Mouse (Mus musculus): Measurements from ENCODE around the gene Ly6g6f. TPM values are rescaled to one million over a fixed set of nuclear protein-coding genes. Genes with fewer than 3 reads are reported as not detected.

Ly6g6f gene
- polyA plus RNA-seq, 1 experiment: 0.05 TPM

- TF ChIP-seq GATA1 (IDR thresholded peaks at IDR 0.05; ENCODE audit: low read length): no peak
Observed at GRCm38 (mm10) chr17:35092403-35093198, 7.2 kb upstream of the Ly6g6f start.

GRCm38 (mm10) chr17:35090166-35090932, 4.9 kb upstream of the Ly6g6f start:
- no peak for TF ChIP-seq GATA1 (IDR thresholded peaks at IDR 0.05; ENCODE audit: low read length)

- no peak for TF ChIP-seq GATA1 (IDR thresholded peaks at IDR 0.05; ENCODE audit: low read length)
Observed at GRCm38 (mm10) chr17:35088825-35089644, 3.6 kb upstream of the Ly6g6f start, which contains the start of gene Abhd16a. Gene Abhd16a, plus strand, starts transcription at chr17:35089263.

DNA sequence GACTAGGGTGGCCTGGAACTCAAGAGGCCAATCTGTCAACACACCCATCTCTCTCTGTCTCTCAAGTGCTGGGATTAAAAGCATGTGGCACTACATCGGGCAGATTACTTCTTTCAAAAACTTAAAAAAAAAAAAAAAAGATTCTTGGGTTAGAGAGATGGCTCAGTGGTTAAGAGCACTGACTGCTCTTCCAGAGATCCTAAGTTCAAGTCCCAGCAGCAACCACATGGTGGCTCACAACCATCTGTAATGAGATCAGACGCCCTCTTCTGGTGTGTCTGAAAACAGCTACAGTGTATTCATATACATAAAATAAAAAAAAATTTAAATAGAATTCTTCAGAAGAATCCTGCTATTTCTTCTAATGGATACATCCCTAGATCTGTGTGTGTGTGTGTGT, 2.7 kb upstream of the Ly6g6f start:
- no peak for TF ChIP-seq GATA1 (IDR thresholded peaks at IDR 0.05; ENCODE audit: low read length)

GRCm38 (mm10) chr17:35083929-35084497, 1.4 kb downstream of the Ly6g6f start:
- no peak for TF ChIP-seq GATA1 (IDR thresholded peaks at IDR 0.05; ENCODE audit: low read length)

- no peak for TF ChIP-seq GATA1 (IDR thresholded peaks at IDR 0.05; ENCODE audit: low read length)
Observed at GRCm38 (mm10) chr17:35082841-35083576, 2.4 kb downstream of the Ly6g6f start.

DNA sequence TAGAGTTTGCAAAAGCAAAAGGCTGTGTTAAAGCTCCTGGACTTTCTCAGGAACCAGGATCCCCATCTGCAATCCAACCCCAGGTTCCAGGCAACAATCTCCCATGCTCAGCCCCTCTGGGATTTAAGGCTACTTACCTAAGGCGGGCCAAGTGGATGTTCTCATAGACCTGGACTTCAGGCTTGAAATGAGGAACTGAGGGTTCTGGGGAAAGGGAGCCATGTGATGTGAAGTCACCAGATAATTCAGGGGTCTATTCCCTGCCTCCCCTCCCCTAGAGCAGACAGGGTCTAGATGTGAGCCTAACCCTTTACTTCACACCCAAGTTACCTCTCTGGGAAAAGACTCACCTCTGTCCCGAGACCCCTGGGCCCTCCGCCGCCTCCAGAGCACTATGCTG, 4.7 kb downstream of the Ly6g6f start:
- TF ChIP-seq GATA1 (IDR thresholded peaks at IDR 0.05; ENCODE audit: low read length): no peak

DNA sequence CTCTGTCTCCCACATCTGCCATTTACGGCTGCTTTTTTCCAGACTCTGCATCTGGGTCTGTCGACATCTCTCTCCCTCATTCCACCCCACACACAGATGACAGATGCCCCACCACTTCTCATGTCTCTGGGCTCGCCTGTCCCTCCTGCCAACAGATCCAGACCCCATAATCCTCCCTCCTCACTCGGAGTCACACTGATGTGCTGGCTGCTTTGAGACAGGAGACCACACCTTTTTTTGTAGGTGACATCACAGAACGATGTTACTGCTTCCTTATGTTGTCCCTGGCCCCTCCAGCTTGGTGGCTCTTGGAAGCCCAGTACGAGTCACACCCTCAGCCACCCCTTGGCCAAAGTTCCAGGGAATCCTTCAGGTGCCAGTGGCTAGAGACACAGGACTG, 5.2 kb downstream of the Ly6g6f start:
- no peak for TF ChIP-seq GATA1 (IDR thresholded peaks at IDR 0.05; ENCODE audit: low read length)

DNA sequence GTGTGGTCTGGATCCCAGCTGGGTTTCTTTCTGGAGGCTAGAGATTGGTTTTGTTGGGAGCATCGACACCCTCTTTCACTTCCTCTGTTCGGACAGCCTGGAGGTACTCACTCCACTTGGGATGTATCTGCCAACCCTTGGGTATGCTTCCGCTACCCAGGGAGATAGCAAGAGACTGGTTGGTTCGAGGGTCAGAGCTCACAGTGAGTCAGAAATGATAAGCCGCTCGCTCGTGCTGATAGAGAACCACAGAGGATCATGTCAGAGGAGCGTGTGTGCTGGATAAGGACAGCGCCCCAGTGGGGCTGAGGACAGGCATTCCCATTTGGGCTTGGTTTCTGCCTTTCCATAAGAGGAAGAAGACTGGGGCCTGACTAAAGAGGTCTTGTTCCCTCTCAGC, 5.6 kb downstream of the Ly6g6f start:
- peak; percentile 99 for TF ChIP-seq GATA1 (IDR thresholded peaks at IDR 0.05; ENCODE audit: low read length)

GRCm38 (mm10) chr17:35077786-35078233, 7.6 kb downstream of the Ly6g6f start, which contains the start of gene Ly6g6d:
Gene Ly6g6d, minus strand, starts transcription at chr17:35078065.
- TF ChIP-seq GATA1 (IDR thresholded peaks at IDR 0.05; ENCODE audit: low read length): no peak

DNA sequence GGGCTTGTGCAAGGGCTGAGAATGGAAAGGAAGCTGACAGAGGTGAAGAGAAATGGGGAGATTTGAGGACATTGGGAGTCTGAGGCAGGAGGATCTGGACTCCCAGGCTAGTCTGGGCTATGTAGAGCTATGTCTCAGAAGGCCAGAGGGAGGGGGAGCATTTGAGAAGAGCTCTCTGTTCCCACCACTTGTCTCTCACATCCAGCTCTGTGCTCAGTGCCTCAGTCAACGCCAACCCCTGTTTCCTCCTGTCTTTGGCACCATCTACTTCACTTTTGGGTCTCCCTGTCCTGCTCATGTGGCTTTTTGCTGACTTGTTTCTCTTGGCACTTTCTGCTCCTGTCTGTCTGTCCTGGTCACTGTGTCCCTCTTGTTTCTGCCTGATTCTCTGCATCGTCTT, 8.1 kb downstream of the Ly6g6f start:
- TF ChIP-seq GATA1 (IDR thresholded peaks at IDR 0.05; ENCODE audit: low read length): no peak

GRCm38 (mm10) chr17:35076507-35077176, 8.8 kb downstream of the Ly6g6f start, which contains the start of gene Ly6g6e:
Gene Ly6g6e, plus strand, starts transcription at chr17:35076902.
- no peak for TF ChIP-seq GATA1 (IDR thresholded peaks at IDR 0.05; ENCODE audit: low read length)

- no peak for TF ChIP-seq GATA1 (IDR thresholded peaks at IDR 0.05; ENCODE audit: low read length)
Observed at GRCm38 (mm10) chr17:35074097-35074496, 11.3 kb downstream of the Ly6g6f start.

- TF ChIP-seq GATA1 (IDR thresholded peaks at IDR 0.05; ENCODE audit: low read length): no peak
Observed at GRCm38 (mm10) chr17:35071454-35071853, 14.0 kb downstream of the Ly6g6f start.

Measured in G1E-ER4 (cell line).